Mouse (Mus musculus) spleen, adult 2 months (tissue): ENCODE results near the gene Prss41.

Source experiments
- CTCF ChIP-seq: fragments of 200-500 bp; IDR thresholded peaks from 2 replicates; pipeline ENCODE4 v1.5.1; 2011; ENCODE audit warnings: mild to moderate bottlenecking, inconsistent platforms; ENCODE audit not compliant: insufficient read depth, insufficient read length, insufficient replicate concordance; ENCODE audit errors: extremely low read depth
- POLR2A ChIP-seq: fragments of 200-500 bp; IDR thresholded peaks from 2 replicates; pipeline ENCODE4 v1.6.1; 2011; ENCODE audit warnings: low read depth, low read length, inconsistent platforms

DNA sequence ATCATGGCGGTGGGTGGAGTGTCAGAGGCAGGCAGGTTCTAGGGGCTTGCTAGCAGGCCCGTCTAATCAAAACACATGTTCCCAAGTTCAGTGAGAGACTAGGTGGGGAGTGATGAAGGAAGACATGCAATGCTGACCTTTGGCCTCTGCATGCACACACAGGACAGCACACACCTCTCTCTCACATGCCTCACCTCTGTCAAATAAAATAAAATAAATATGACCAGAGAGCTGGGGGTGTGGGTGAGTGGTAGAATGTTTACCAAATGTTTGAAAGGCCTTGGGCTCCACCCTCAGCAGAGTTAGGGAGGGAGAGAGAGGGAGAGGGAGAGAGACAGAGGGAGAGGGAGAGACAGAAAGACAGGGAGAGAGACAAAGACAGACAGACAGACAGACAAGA, 13.9 kb upstream of the Prss41 start:
- TF ChIP-seq CTCF (no peak), POLR2A (no peak)
